Mouse (Mus musculus) kidney, embryonic 15.5 days (tissue): ENCODE data around the gene Asb1. TPM values are rescaled to one million over a fixed set of nuclear protein-coding genes. Genes with fewer than 3 reads are reported as not detected.

Experiments used
- ATAC-seq: fragments of 200-750 bp; cut with Nextera tagmentation; replicated peaks from 2 replicates; pipeline ENCODE4 v1.8.0; 2017; ENCODE audit warnings: moderate TSS enrichment; ENCODE audit not compliant: low FRiP score
- H3K27ac ChIP-seq: fragments of 300-500 bp; sonication (generic); 2 replicates; pipeline ENCODE4 v1.5.1; 2015; ENCODE audit warnings: mild to moderate bottlenecking, inconsistent platforms
- H3K27me3 ChIP-seq: fragments of 300-500 bp; sonication (generic); 2 replicates; pipeline ENCODE4 v1.6.1; 2015; ENCODE audit warnings: inconsistent platforms
- H3K36me3 ChIP-seq: fragments of 300-500 bp; sonication (generic); 2 replicates; pipeline ENCODE4 v1.6.1; 2015; ENCODE audit warnings: inconsistent platforms
- H3K4me1 ChIP-seq: fragments of 300-500 bp; sonication (generic); 2 replicates; pipeline ENCODE4 v1.6.1; 2015; ENCODE audit warnings: inconsistent platforms
- H3K4me2 ChIP-seq: fragments of 300-500 bp; sonication (generic); 2 replicates; pipeline ENCODE4 v1.6.1; 2015; ENCODE audit warnings: moderate library complexity, mild to moderate bottlenecking, inconsistent platforms
- H3K4me3 ChIP-seq: fragments of 300-500 bp; sonication (generic); replicated peaks from 2 replicates; pipeline ENCODE4 v1.5.1; 2015; ENCODE audit warnings: mild to moderate bottlenecking, inconsistent platforms
- H3K9ac ChIP-seq: fragments of 300-500 bp; sonication (generic); 2 replicates; pipeline ENCODE4 v1.6.1; 2015; ENCODE audit warnings: mild to moderate bottlenecking, inconsistent platforms
- H3K9me3 ChIP-seq: fragments of 300-500 bp; sonication (generic); replicated peaks from 2 replicates; pipeline ENCODE4 v1.6.1; 2016; ENCODE audit warnings: inconsistent platforms
- WGBS: fragments of 180-500 bp; shearing (Covaris S2); methylation state at CpG from one replicate; pipeline ENCODE4 v1.1.7; 2015; ENCODE audit warnings: mixed read lengths; 5-methylcytosine and 5-hydroxymethylcytosine counted together
- polyA plus RNA-seq: library from polyadenylated mRNA; unstranded; fragments of >200 nt; fragmentation: Nextera tagmentation; extraction: Ambion mirVana; gene quantifications from 2 replicates; pipeline ENCODE4 v1.2.1, GENCODE M21; 2015

Asb1 gene
- polyA plus RNA-seq, 1 experiment from 2014 or later, result 5.2 TPM

GRCm38 (mm10) chr1:91584969-91585835 lies 44.9 kb downstream of the Asb1 start:
- no peak overlapping the region for H3K4me2 ChIP-seq
- no peaks in the 10 kb centered on the region for H3K36me3 ChIP-seq
- 50% methylated on average over 17 of the region's 17 CpGs for WGBS
- 0 out of 2 replicates have a peak overlapping the region, but pooled peaks have one; percentile 22 for H3K27ac ChIP-seq
- H3K4me3 ChIP-seq, result no peak overlapping the region
- no peak overlapping the region for H3K9ac ChIP-seq
- ATAC-seq, result no peak
- peaks cover 13% of the 10 kb centered on the region for H3K4me1 ChIP-seq
- H3K9me3 ChIP-seq, result no peaks in the 10 kb centered on the region
- peaks cover 12% of the 10 kb centered on the region; the same call in 1 of the 2 replicates for H3K27me3 ChIP-seq

- Histone ChIP-seq H3K27ac (no peak overlapping the region), H3K4me2 (no peak overlapping the region), H3K27me3 (peaks cover 8% of the 10 kb centered on the region; the same call in 1 of the 2 replicates), H3K4me3 (no peak overlapping the region), H3K4me1 (peaks cover 13% of the 10 kb centered on the region), H3K9ac (no peak overlapping the region), H3K9me3 (no peaks in the 10 kb centered on the region), H3K36me3 (no peaks in the 10 kb centered on the region)
- WGBS, result 55% methylated on average over 6 of the region's 6 CpGs
- ATAC-seq, result no peak
These were observed 49.4 kb downstream of the Asb1 start for GRCm38 (mm10) chr1:91589738-91590137.

- H3K4me1 ChIP-seq, result peaks cover 1% of the 10 kb centered on the region; the same call in 1 of the 2 replicates
- H3K9ac ChIP-seq, result no peak overlapping the region
- H3K27ac ChIP-seq, result no peak overlapping the region
- H3K4me3 ChIP-seq, result no peak overlapping the region
- no peak for ATAC-seq
- no peaks in the 10 kb centered on the region for H3K9me3 ChIP-seq
- WGBS, result 90% methylated on average over 9 of the region's 9 CpGs
- H3K36me3 ChIP-seq, result no peaks in the 10 kb centered on the region
- H3K27me3 ChIP-seq, result peaks cover 10% of the 10 kb centered on the region; the same call in 1 of the 2 replicates
- H3K4me2 ChIP-seq, result no peak overlapping the region
These were observed 55.2 kb downstream of the Asb1 start for GRCm38 (mm10) chr1:91595521-91596020.

- Histone ChIP-seq H3K9me3 (no peaks in the 10 kb centered on the region), H3K27ac (no peak overlapping the region), H3K36me3 (no peaks in the 10 kb centered on the region), H3K4me1 (peaks cover 8% of the 10 kb centered on the region; the same call in 1 of the 2 replicates), H3K9ac (no peak overlapping the region), H3K4me2 (no peak overlapping the region), H3K27me3 (peaks cover 17% of the 10 kb centered on the region; the same call in 1 of the 2 replicates), H3K4me3 (no peak overlapping the region)
- no peak for ATAC-seq
- WGBS, result 88% methylated on average over 5 of the region's 5 CpGs
These were observed 57.3 kb downstream of the Asb1 start for GRCm38 (mm10) chr1:91597611-91598010.

- no peaks in the 10 kb centered on the region for H3K9me3 ChIP-seq
- no peak overlapping the region for H3K27ac ChIP-seq
- no peak overlapping the region for H3K4me2 ChIP-seq
- peaks cover 19% of the 10 kb centered on the region; the same call in 1 of the 2 replicates for H3K27me3 ChIP-seq
- peak; percentile 82 for ATAC-seq
- H3K9ac ChIP-seq, result no peak overlapping the region
- WGBS, result 24% methylated on average over 9 of the region's 9 CpGs
- peaks cover 8% of the 10 kb centered on the region; the same call in 1 of the 2 replicates for H3K4me1 ChIP-seq
- H3K4me3 ChIP-seq, result no peak overlapping the region
- no peaks in the 10 kb centered on the region for H3K36me3 ChIP-seq
These were observed 60.5 kb downstream of the Asb1 start for GRCm38 (mm10) chr1:91600671-91601361.

- Histone ChIP-seq H3K27me3 (peaks cover 19% of the 10 kb centered on the region; the same call in 1 of the 2 replicates), H3K36me3 (no peaks in the 10 kb centered on the region), H3K4me2 (no peak overlapping the region), H3K9me3 (no peaks in the 10 kb centered on the region), H3K4me3 (no peak overlapping the region), H3K4me1 (peaks cover 8% of the 10 kb centered on the region; the same call in 1 of the 2 replicates), H3K27ac (no peak overlapping the region), H3K9ac (no peak overlapping the region)
- no peak for ATAC-seq
- WGBS, result 90% methylated on average over 2 of the region's 2 CpGs
These were observed 61.2 kb downstream of the Asb1 start for GRCm38 (mm10) chr1:91601362-91602096.

- H3K4me1 ChIP-seq, result peaks cover 6% of the 10 kb centered on the region; the same call in 1 of the 2 replicates
- WGBS, result 56% methylated on average over 14 of the region's 14 CpGs
- no peak overlapping the region for H3K27ac ChIP-seq
- no peak overlapping the region for H3K4me2 ChIP-seq
- H3K4me3 ChIP-seq, result no peak overlapping the region
- H3K27me3 ChIP-seq, result peaks cover 25% of the 10 kb centered on the region; the same call in 1 of the 2 replicates
- no peaks in the 10 kb centered on the region for H3K9me3 ChIP-seq
- H3K9ac ChIP-seq, result no peak overlapping the region
- H3K36me3 ChIP-seq, result no peaks in the 10 kb centered on the region
- ATAC-seq, result no peak
These were observed 65.3 kb downstream of the Asb1 start for GRCm38 (mm10) chr1:91605632-91606031.

- Histone ChIP-seq H3K27ac (no peak overlapping the region), H3K4me3 (no peak overlapping the region), H3K4me2 (no peak overlapping the region), H3K9me3 (no peaks in the 10 kb centered on the region), H3K4me1 (peaks cover 10% of the 10 kb centered on the region), H3K9ac (no peak overlapping the region), H3K27me3 (peaks cover 24% of the 10 kb centered on the region; the same call in 1 of the 2 replicates), H3K36me3 (no peaks in the 10 kb centered on the region)
- 92% methylated on average over 7 of the region's 7 CpGs for whole genome bisulfite sequencing
- no peak for ATAC-seq
These were observed 66.4 kb downstream of the Asb1 start for GRCm38 (mm10) chr1:91606701-91607100.

GRCm38 (mm10) chr1:91607141-91607540 lies 66.8 kb downstream of the Asb1 start:
- no peak for ATAC-seq
- 79% methylated on average over 6 of the region's 6 CpGs for WGBS
- Histone ChIP-seq H3K27ac (no peak overlapping the region), H3K4me3 (no peak overlapping the region), H3K4me2 (no peak overlapping the region), H3K9me3 (no peaks in the 10 kb centered on the region), H3K36me3 (no peaks in the 10 kb centered on the region), H3K9ac (no peak overlapping the region), H3K27me3 (peaks cover 22% of the 10 kb centered on the region; the same call in 1 of the 2 replicates), H3K4me1 (peaks cover 15% of the 10 kb centered on the region)
